Mouse (Mus musculus) forebrain, embryonic 16.5 days (tissue): Measurements from ENCODE around the gene Inip. TPM values are rescaled to one million over a fixed set of nuclear protein-coding genes. Genes with fewer than 3 reads are reported as not detected.
A peak's percentile ranks its signal among the peaks of the same experiment; 100 is the strongest.

Experiments
- ATAC-seq: fragments of 200-750 bp; cut with Nextera tagmentation; 2 replicates; pipeline ENCODE4 v1.8.0; 2017; ENCODE audit warnings: mild to moderate bottlenecking, moderate library complexity
- H3K27ac ChIP-seq: fragments of 300-500 bp; sonication (generic); 2 replicates; pipeline ENCODE4 v1.5.1; 2014; ENCODE audit warnings: low read length, control low read depth
- H3K27me3 ChIP-seq: fragments of 300-500 bp; sonication (generic); replicated peaks from 2 replicates; pipeline ENCODE4 v1.6.1; 2014; ENCODE audit warnings: low read length; ENCODE audit not compliant: control insufficient read depth, insufficient read depth
- H3K36me3 ChIP-seq: fragments of 300-500 bp; sonication (generic); 2 replicates; pipeline ENCODE4 v1.6.1; 2014; ENCODE audit not compliant: control insufficient read depth, insufficient read depth
- H3K4me1 ChIP-seq: fragments of 300-500 bp; sonication (generic); replicated peaks from 2 replicates; pipeline ENCODE4 v1.6.1; 2014; ENCODE audit warnings: low read length; ENCODE audit not compliant: control insufficient read depth, insufficient read depth
- H3K4me2 ChIP-seq: fragments of 300-500 bp; sonication (generic); 2 replicates; pipeline ENCODE4 v1.6.1; 2014; ENCODE audit warnings: mild to moderate bottlenecking, low read length, control low read depth
- H3K4me3 ChIP-seq: fragments of 300-500 bp; sonication (generic); replicated peaks from 2 replicates; pipeline ENCODE4 v1.5.1; 2014; ENCODE audit warnings: mild to moderate bottlenecking, low read length, control low read depth
- H3K9ac ChIP-seq: fragments of 300-500 bp; sonication (generic); replicated peaks from 2 replicates; pipeline ENCODE4 v1.6.1; 2014; ENCODE audit warnings: low read depth, low read length, control low read depth
- H3K9me3 ChIP-seq: fragments of 300-500 bp; sonication (generic); 2 replicates; pipeline ENCODE4 v1.6.1; 2016; ENCODE audit warnings: low read length; ENCODE audit not compliant: control insufficient read depth
- WGBS: fragments of 180-500 bp; shearing (Covaris S2); extraction: QIAGEN DNeasy Blood & Tissue Kit; methylation state at CpG from one replicate; pipeline ENCODE4 v1.1.7; 2014; 5-methylcytosine and 5-hydroxymethylcytosine counted together
- polyA plus RNA-seq: library from polyadenylated mRNA; unstranded; fragments of >200 nt; fragmentation: Nextera tagmentation; extraction: Ambion mirVana; gene quantifications from 2 replicates; pipeline ENCODE4 v1.2.1, GENCODE M21; 2015

Gene Inip
- polyA plus RNA-seq, 1 experiment from 2014 or later = 73.6 TPM

GRCm38 (mm10) chr4:59786661-59787060 lies 14.7 kb downstream of the Inip start:
- no peak overlapping the region for H3K27ac ChIP-seq
- no peaks in the 10 kb centered on the region for H3K27me3 ChIP-seq
- no peak overlapping the region for H3K4me2 ChIP-seq
- no peak overlapping the region for H3K4me3 ChIP-seq
- peaks cover 4% of the 10 kb centered on the region for H3K4me1 ChIP-seq
- no peak overlapping the region for H3K9ac ChIP-seq
- ATAC-seq = 0 out of 2 replicates have a peak, but pooled peaks have one; percentile 11
- no peaks in the 10 kb centered on the region for H3K9me3 ChIP-seq
- no peaks in the 10 kb centered on the region for H3K36me3 ChIP-seq
- WGBS = 1% methylated on average over 7 of the region's 7 CpGs

GRCm38 (mm10) chr4:59785412-59785811 lies 16.0 kb downstream of the Inip start:
- Histone ChIP-seq H3K4me3 (no peak overlapping the region), H3K27me3 (no peaks in the 10 kb centered on the region), H3K9ac (no peak overlapping the region), H3K36me3 (no peaks in the 10 kb centered on the region), H3K4me1 (peaks cover 6% of the 10 kb centered on the region), H3K9me3 (no peaks in the 10 kb centered on the region), H3K27ac (no peak overlapping the region), H3K4me2 (no peak overlapping the region)
- ATAC-seq = no peak
- 23% methylated on average over 2 of the region's 2 CpGs for WGBS

GRCm38 (mm10) chr4:59783685-59784279 lies 17.6 kb downstream of the Inip start:
- Histone ChIP-seq H3K9me3 (no peaks in the 10 kb centered on the region), H3K27ac (0 out of 2 replicates have a peak overlapping the region, but pooled peaks have one; percentile 25), H3K9ac (peak overlapping the region; percentile 74), H3K36me3 (no peaks in the 10 kb centered on the region), H3K4me3 (peak overlapping the region; percentile 73), H3K4me1 (peaks cover 6% of the 10 kb centered on the region), H3K4me2 (peak overlapping the region; percentile 71), H3K27me3 (no peaks in the 10 kb centered on the region)
- peak; percentile 97 for ATAC-seq
- WGBS = under 1% methylated on average over 36 of the region's 36 CpGs

- H3K9me3 ChIP-seq = no peaks in the 10 kb centered on the region
- no peaks in the 10 kb centered on the region for H3K27me3 ChIP-seq
- H3K27ac ChIP-seq = 0 out of 2 replicates have a peak overlapping the region, but pooled peaks have one; percentile 25
- H3K4me1 ChIP-seq = peaks cover 6% of the 10 kb centered on the region
- WGBS = 0% methylated on average over 47 of the region's 47 CpGs
- H3K4me2 ChIP-seq = peak overlapping the region; percentile 71
- H3K4me3 ChIP-seq = peak overlapping the region; percentile 73
- H3K36me3 ChIP-seq = no peaks in the 10 kb centered on the region
- peak overlapping the region; percentile 74 for H3K9ac ChIP-seq
- peak; percentile 45; the same call in 1 of the 2 replicates for ATAC-seq
Observed at GRCm38 (mm10) chr4:59782853-59783684, 18.3 kb downstream of the Inip start.

GRCm38 (mm10) chr4:59780568-59780967 lies 20.8 kb downstream of the Inip start:
- Histone ChIP-seq H3K4me1 (peaks cover 6% of the 10 kb centered on the region), H3K36me3 (no peaks in the 10 kb centered on the region), H3K4me3 (no peak overlapping the region), H3K9me3 (no peaks in the 10 kb centered on the region), H3K27ac (no peak overlapping the region), H3K9ac (no peak overlapping the region), H3K4me2 (no peak overlapping the region), H3K27me3 (no peaks in the 10 kb centered on the region)
- 23% methylated on average over 1 of the region's 1 CpGs for WGBS
- no peak for ATAC-seq

- Histone ChIP-seq H3K27me3 (no peaks in the 10 kb centered on the region), H3K4me3 (no peak overlapping the region), H3K9ac (no peak overlapping the region), H3K4me1 (peaks cover 5% of the 10 kb centered on the region), H3K9me3 (no peaks in the 10 kb centered on the region), H3K36me3 (peaks cover 9% of the 10 kb centered on the region; the same call in 1 of the 2 replicates), H3K27ac (no peak overlapping the region), H3K4me2 (no peak overlapping the region)
- no peak for ATAC-seq
- WGBS = 86% methylated on average over 3 of the region's 3 CpGs
Observed at GRCm38 (mm10) chr4:59777828-59778227, 23.6 kb downstream of the Inip start.

- Histone ChIP-seq H3K9ac (no peak overlapping the region), H3K4me3 (no peak overlapping the region), H3K36me3 (peaks cover 16% of the 10 kb centered on the region), H3K4me1 (no peaks in the 10 kb centered on the region), H3K27ac (no peak overlapping the region), H3K27me3 (no peaks in the 10 kb centered on the region), H3K4me2 (no peak overlapping the region), H3K9me3 (no peaks in the 10 kb centered on the region)
- 38% methylated on average over 17 of the region's 17 CpGs for WGBS
- ATAC-seq = no peak
Observed at GRCm38 (mm10) chr4:59772171-59772879, 29.1 kb downstream of the Inip start.

GRCm38 (mm10) chr4:59767717-59768116 lies 33.7 kb downstream of the Inip start:
- Histone ChIP-seq H3K4me1 (peaks cover 11% of the 10 kb centered on the region), H3K9ac (no peak overlapping the region), H3K27ac (no peak overlapping the region), H3K27me3 (no peaks in the 10 kb centered on the region), H3K36me3 (peaks cover 7% of the 10 kb centered on the region), H3K4me3 (no peak overlapping the region), H3K9me3 (no peaks in the 10 kb centered on the region), H3K4me2 (no peak overlapping the region)
- 96% methylated on average over 2 of the region's 2 CpGs for WGBS
- no peak for ATAC-seq
